ENCODE assay signal across 26 mouse cellular contexts in genomic region chr6:126580571-126580970, GRCm38 (mm10). TPM values are rescaled to one million over a fixed set of nuclear protein-coding genes. Genes with fewer than 3 reads are reported as not detected.
"Had no signal": no experiment of that assay in that cellular context is flagged by ENCODE, and none has a peak within 500 bp of the region (broad histone marks: within the 10 kb centered on the region; RNA-seq: fewer than 3 reads in every experiment).

No protein-coding gene starts in this region.

- H3K4me3 ChIP-seq: heart, adult 2 months; heart, embryonic 13.5 days; heart, embryonic 15.5 days; hindbrain, embryonic 13.5 days; hindbrain, embryonic 15.5 days; kidney, embryonic 15.5 days; limb, embryonic 13.5 days; limb, embryonic 15.5 days; liver, embryonic 12.5 days had no signal

- H3K27ac ChIP-seq: heart, adult 2 months; heart, embryonic 13.5 days; heart, embryonic 15.5 days; hindbrain, embryonic 13.5 days; hindbrain, postnatal 0 days; kidney, embryonic 15.5 days; kidney, postnatal 0 days; limb, embryonic 13.5 days; limb, embryonic 15.5 days; liver, embryonic 12.5 days; liver, embryonic 14.5 days had no signal

- DNase-seq: gastrocnemius, postnatal 14 days; gastrocnemius, postnatal 36 days; heart, adult 11 months; heart, adult 2 months; heart, postnatal 14 days; heart, postnatal 36 days; kidney, adult 11 months; kidney, adult 2 months; kidney, adult 9 months; kidney, postnatal 14 days; kidney, postnatal 36 days; layer of hippocampus, postnatal 36 days; left cerebral cortex, postnatal 4 days; lung, adult 18-20 months had no signal

RNA-seq across cellular contexts. Expression of gene Kcna5, which starts 45.4 kb away (rescaled TPM):
- total RNA-seq: hematopoietic stem cell, adult 5-6 weeks had no signal
